Mouse (Mus musculus) intestine, embryonic 16.5 days (tissue): Measurements from ENCODE around the gene Relb. TPM values are rescaled to one million over a fixed set of nuclear protein-coding genes. Genes with fewer than 3 reads are reported as not detected.

ENCODE experiments used
- ATAC-seq: fragments of 200-750 bp; cut with Nextera tagmentation; 2 replicates; pipeline ENCODE4 v1.8.0; 2017; ENCODE audit warnings: moderate TSS enrichment, moderate library complexity
- H3K27ac ChIP-seq: fragments of 300-500 bp; sonication (generic); 2 replicates; pipeline ENCODE4 v1.5.1; 2014; ENCODE audit warnings: mild to moderate bottlenecking, low read length
- H3K27me3 ChIP-seq: fragments of 300-500 bp; sonication (generic); replicated peaks from 2 replicates; pipeline ENCODE4 v1.6.1; 2014; ENCODE audit warnings: low read length, control low read depth, mixed read lengths; ENCODE audit not compliant: control insufficient read depth, insufficient read depth
- H3K36me3 ChIP-seq: fragments of 300-500 bp; sonication (generic); 2 replicates; pipeline ENCODE4 v1.6.1; 2014; ENCODE audit warnings: low read length, control low read depth; ENCODE audit not compliant: control insufficient read depth, insufficient read depth
- H3K4me1 ChIP-seq: fragments of 300-500 bp; sonication (generic); 2 replicates; pipeline ENCODE4 v1.6.1; 2014; ENCODE audit warnings: low read length, control low read depth, mixed read lengths; ENCODE audit not compliant: control insufficient read depth, insufficient read depth
- H3K4me2 ChIP-seq: fragments of 300-500 bp; sonication (generic); 2 replicates; pipeline ENCODE4 v1.6.1; 2014; ENCODE audit warnings: low read depth, low read length, control low read depth
- H3K4me3 ChIP-seq: fragments of 300-500 bp; sonication (generic); 2 replicates; pipeline ENCODE4 v1.5.1; 2014; ENCODE audit warnings: mild to moderate bottlenecking, low read length
- H3K9ac ChIP-seq: fragments of 300-500 bp; sonication (generic); 2 replicates; pipeline ENCODE4 v1.6.1; 2014; ENCODE audit warnings: low read depth, low read length
- H3K9me3 ChIP-seq: fragments of 300-500 bp; sonication (generic); 2 replicates; pipeline ENCODE4 v1.6.1; 2016; ENCODE audit warnings: low read length, control low read depth; ENCODE audit not compliant: control insufficient read depth
- WGBS: fragments of 180-500 bp; shearing (Covaris S2); extraction: QIAGEN DNeasy Blood & Tissue Kit; methylation state at CpG from one replicate; pipeline ENCODE4 v1.1.7; 2014; 5-methylcytosine and 5-hydroxymethylcytosine counted together
- polyA plus RNA-seq: library from polyadenylated mRNA; unstranded; fragments of >200 nt; fragmentation: Nextera tagmentation; extraction: Ambion mirVana; gene quantifications from 2 replicates; pipeline ENCODE4 v1.2.1, GENCODE M21; 2015

Relb gene
- polyA plus RNA-seq, 1 experiment from 2014 or later, result 8.8 TPM

DNA sequence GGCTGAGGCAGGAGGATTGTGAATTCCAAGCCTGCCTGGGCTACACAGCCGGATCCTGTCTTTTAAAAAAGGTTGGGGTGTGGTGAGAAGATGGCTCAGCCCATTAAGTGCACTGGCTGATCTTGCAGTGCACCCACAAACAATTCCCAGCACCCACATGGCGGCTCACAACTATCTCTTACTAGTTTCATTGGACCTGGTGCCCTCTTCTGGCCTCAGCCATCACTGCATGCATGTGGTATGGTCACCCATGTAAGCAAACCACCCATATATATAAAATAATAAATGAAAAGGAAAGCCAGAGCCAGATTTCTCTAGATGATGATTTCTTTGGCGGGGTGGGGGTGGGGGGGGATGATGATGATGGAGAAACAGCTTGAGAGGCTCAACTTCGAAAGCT is 64.8 kb downstream of the Relb start:
- peaks cover 17% of the 10 kb centered on the region for H3K36me3 ChIP-seq
- H3K27me3 ChIP-seq, result no peaks in the 10 kb centered on the region
- no peak overlapping the region for H3K27ac ChIP-seq
- no peak for ATAC-seq
- H3K4me2 ChIP-seq, result no peak overlapping the region
- H3K9ac ChIP-seq, result no peak overlapping the region
- no peak overlapping the region for H3K4me3 ChIP-seq
- peaks cover 18% of the 10 kb centered on the region for H3K4me1 ChIP-seq
- H3K9me3 ChIP-seq, result no peaks in the 10 kb centered on the region
- 92% methylated on average over 4 of the region's 4 CpGs for WGBS

DNA sequence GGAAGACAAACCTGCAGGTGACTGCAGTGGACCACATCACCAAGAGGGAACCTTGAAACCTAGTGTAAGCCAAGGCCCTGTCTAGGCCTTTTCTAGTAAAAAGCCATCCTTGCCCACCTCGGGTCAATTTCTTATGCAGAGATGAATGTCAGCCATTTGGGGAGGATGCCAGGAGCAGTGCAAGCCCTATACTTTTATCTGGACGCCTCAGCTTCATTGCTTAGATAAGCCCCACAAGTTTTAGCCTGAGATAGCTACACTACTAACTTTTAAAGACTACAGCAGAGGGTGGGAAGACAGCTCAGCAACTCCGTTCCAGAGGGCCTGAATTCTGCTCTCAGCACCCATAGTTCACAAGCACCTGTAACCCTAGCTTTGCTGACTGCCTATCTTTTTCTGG is 65.4 kb downstream of the Relb start:
- no peak overlapping the region for H3K4me3 ChIP-seq
- H3K27me3 ChIP-seq, result no peaks in the 10 kb centered on the region
- no peak overlapping the region for H3K4me2 ChIP-seq
- WGBS, result 86% methylated on average over 3 of the region's 3 CpGs
- no peaks in the 10 kb centered on the region for H3K9me3 ChIP-seq
- peaks cover 24% of the 10 kb centered on the region for H3K4me1 ChIP-seq
- peaks cover 17% of the 10 kb centered on the region for H3K36me3 ChIP-seq
- ATAC-seq, result no peak
- no peak overlapping the region for H3K27ac ChIP-seq
- no peak overlapping the region for H3K9ac ChIP-seq

DNA sequence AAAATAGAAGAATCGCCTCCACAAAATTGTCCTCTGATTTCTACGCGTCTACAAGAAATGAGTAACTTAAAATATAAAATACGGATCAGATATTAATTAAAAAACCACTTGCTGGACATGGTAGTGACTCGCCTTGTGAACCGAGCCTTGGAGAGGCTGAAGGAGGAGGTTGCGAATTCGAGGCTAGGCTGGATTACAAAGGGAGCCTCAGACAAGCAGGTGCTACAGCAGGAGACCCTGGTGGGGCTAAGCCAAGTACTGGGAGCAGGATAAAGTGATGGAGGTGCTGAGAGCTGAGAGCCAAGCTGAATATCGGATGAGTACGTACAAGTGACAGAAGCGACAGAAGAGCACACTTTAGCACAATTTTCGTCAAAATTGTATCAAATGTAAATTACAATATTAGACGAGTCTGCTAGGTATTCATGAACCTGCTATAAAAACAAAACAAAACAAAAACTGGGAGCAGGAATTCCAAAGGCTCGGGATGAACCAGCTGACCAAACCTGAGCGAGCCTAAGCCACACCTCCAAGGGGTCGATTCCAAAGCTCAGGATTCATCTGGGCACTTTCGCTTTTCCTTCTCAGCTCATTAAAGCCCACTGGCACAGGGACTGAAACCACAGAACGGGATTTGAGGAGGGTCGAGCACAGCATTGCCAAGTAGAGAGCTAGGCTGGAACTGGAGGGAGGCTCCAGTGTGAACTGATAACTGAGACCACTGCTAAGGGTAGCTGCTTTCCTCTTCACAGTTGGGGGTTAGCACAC is 66.4 kb downstream of the Relb start, which contains the start of gene Ppp1r37:
TSS of gene Ppp1r37 (minus strand) at position 434 of the 768 bp plus-strand sequence.
- H3K4me2 ChIP-seq, result peak within 1 kb of the TSS; percentile 96
- no peaks in the 10 kb centered on the region for H3K9me3 ChIP-seq
- 3% methylated on average over 19 of the region's 19 CpGs for WGBS
- ATAC-seq, result peak; percentile 19
- no peaks in the 10 kb centered on the region for H3K27me3 ChIP-seq
- H3K36me3 ChIP-seq, result peaks cover 17% of the 10 kb centered on the region
- peaks cover 33% of the 10 kb centered on the region for H3K4me1 ChIP-seq
- peak within 1 kb of the TSS; percentile 90 for H3K27ac ChIP-seq
- H3K4me3 ChIP-seq, result peak within 1 kb of the TSS; percentile 94
- H3K9ac ChIP-seq, result peak within 1 kb of the TSS; percentile 97

DNA sequence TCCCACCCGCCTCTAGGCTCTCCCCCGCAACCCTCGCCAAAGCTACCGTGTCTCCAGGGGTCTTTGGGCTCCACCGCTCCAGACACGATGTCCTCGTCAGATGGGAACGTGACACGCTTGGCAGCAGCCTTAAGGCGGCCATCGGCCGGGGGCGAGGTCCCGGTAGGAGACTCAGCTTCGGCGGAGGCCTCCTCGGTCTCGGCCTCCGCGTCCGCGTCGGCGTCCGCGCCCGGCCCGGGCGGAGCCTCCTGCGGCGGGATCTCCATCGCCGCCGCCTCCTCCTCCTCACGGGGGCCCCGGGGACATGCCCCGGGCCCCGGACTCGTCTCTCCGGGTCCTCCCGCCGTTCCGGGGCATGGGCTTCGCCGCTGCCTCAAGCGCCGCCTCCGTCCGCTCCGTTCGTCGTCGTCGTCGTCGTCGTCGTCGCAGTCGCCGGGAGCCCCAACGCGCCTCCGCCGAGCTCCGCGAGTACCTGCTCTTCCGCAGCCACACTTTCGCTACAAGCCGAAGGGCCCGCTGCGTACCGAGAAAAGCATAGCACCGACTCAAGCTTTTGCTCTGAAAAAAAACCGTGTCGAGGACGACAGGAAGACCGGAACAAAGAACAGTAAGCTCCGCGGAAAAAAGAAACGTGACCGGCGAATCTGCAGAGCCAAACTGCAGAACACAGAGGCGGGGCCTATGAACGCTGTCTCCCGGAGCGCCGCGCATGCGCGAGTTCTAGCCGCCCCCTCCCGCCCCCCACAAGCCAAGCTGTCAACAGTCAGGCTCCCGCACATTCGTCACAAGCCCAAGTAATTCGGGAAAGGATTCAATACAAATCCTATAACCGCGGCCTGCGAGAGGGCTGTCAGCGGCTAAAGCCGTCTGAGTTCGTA is 67.2 kb downstream of the Relb start:
- Histone ChIP-seq H3K4me1 (peaks cover 36% of the 10 kb centered on the region), H3K4me3 (peak overlapping the region; percentile 94), H3K27me3 (no peaks in the 10 kb centered on the region), H3K9me3 (no peaks in the 10 kb centered on the region), H3K4me2 (peak overlapping the region; percentile 96), H3K36me3 (peaks cover 17% of the 10 kb centered on the region), H3K9ac (peak overlapping the region; percentile 97), H3K27ac (peak overlapping the region; percentile 90)
- WGBS, result under 1% methylated on average over 102 of the region's 102 CpGs
- ATAC-seq, result peak; percentile 84

DNA sequence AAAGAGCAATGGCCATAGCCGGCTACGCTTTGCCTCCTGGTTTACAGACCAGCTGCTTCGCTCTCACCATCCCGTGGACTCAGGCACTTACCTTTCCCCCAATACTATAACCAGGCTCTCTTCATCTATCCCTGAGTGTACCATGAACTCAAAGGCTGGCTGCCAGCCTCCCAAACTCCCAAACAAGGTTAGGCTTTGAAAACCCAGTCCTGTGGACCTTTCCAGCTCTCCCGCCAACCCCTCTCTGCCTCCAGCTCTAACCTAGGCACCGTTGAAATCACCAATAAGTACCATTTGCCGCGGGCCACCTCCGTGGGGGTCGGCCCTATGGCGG is 67.8 kb downstream of the Relb start:
- Histone ChIP-seq H3K27me3 (no peaks in the 10 kb centered on the region), H3K27ac (peak overlapping the region; percentile 90), H3K4me1 (peaks cover 40% of the 10 kb centered on the region), H3K4me3 (peak overlapping the region; percentile 94), H3K9me3 (no peaks in the 10 kb centered on the region), H3K4me2 (peak overlapping the region; percentile 96), H3K9ac (peak overlapping the region; percentile 97), H3K36me3 (peaks cover 17% of the 10 kb centered on the region)
- under 1% methylated on average over 11 of the region's 11 CpGs for WGBS
- peak; percentile 8; the same call in 1 of the 2 replicates for ATAC-seq

DNA sequence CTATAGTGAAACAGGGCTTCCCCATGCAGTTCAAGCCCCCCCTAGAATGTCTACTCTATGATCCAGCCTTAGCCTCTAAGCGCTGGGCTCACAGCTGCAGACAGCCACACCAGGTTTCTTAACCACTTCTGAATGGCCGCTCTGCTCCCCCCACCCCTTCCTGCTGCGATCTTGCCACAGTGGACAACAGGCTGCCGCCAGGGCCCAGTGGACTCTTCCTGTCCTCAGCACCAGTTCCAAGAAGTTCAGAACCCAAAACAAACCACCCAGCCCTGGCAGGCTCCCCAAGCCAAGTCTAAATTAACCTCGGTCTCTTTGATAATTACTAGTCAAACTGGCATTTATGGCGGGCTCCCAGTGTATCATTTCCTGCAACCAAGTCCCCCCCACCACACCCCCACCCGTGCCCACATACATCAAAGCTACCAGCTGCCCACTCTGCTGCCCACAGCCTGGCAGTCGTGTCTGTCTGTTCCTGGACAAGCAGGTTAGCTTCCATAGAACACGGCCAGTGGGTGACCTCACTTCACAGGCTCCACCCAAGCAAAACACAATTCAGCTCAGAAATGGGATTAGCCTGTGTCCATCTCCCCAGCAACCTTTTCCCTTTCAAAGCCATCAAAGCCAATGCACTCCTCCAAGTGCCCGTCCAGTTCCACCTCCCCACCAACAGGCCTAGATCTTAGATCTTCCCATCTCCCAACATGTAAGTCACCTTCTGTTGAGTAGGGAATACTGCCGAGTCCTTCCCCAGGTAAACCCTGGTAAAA is 68.6 kb downstream of the Relb start:
- Histone ChIP-seq H3K4me3 (peak overlapping the region; percentile 94), H3K27me3 (no peaks in the 10 kb centered on the region), H3K36me3 (peaks cover 18% of the 10 kb centered on the region), H3K9ac (peak overlapping the region; percentile 97), H3K9me3 (no peaks in the 10 kb centered on the region), H3K27ac (peak overlapping the region; percentile 90), H3K4me1 (peaks cover 41% of the 10 kb centered on the region), H3K4me2 (peak overlapping the region; percentile 96)
- WGBS, result 17% methylated on average over 11 of the region's 11 CpGs
- ATAC-seq, result 0 out of 2 replicates have a peak, but pooled peaks have one; percentile 23

DNA sequence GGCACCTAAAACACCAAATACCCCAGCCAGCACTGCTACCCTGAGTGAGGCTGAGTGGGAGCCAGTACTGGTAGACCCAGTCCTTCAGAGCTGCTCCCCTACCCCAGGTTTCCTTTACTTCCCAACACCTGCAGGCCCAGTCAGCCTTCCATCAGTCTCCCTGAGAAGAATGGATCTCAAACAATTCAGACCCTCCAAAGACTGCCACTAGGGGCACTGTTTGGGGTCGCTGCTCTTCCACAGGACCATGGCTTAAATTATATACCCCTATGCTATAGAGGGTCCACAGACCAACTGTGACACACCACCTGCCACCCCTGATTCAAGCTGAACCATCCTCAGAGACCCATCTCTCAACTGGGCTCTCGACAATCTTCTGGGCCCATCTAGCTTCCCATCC is 70.3 kb downstream of the Relb start:
- H3K4me1 ChIP-seq, result peaks cover 41% of the 10 kb centered on the region
- peaks cover 5% of the 10 kb centered on the region; the same call in 1 of the 2 replicates for H3K36me3 ChIP-seq
- H3K9me3 ChIP-seq, result no peaks in the 10 kb centered on the region
- no peak for ATAC-seq
- no peak overlapping the region for H3K4me2 ChIP-seq
- no peaks in the 10 kb centered on the region for H3K27me3 ChIP-seq
- WGBS, result 51% methylated on average over 2 of the region's 2 CpGs
- no peak overlapping the region for H3K4me3 ChIP-seq
- 0 out of 2 replicates have a peak overlapping the region, but pooled peaks have one; percentile 7 for H3K9ac ChIP-seq
- no peak overlapping the region for H3K27ac ChIP-seq

DNA sequence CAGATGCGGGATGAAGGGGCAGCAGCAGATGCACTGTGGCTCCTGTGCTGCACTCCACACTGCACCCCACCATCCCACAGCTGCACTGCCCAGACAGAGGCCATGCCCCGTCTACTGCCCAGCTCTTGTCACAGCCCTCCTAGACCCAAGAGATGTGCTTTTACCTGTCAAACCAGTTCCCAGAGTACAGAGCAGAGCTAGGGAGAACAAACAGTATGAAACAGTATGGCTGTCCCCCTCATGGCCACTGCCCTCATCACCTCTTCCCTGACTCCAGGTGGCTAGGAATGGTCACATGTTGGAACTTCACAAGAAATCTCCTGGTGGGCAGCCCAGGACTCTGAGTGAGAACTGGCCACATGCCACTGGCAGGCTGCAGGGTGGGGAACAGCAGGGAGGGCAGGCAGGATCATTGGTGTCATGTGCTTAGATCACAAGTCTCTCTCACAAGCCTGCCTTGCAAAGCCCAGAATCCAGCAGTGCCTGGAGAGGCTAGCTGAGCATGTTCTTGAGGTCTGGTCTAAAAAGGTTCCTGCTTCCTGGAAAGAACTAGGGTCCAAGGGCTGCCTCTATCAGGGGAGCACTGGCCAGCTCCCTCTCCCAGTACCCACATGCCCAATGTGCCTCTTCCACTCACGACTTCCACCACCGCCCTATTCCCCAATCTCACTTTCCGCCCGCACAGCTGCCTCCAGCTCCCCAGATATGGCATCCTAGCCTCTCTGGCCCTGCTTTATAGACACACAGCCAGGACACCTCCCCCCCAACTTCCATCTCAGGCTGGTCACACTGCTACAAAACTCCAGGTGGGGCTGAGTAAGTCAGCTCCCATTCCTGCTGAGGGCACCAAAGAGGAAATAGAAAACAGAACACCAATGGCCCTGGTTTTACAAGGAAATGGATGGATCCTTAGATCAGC is 71.0 kb downstream of the Relb start:
- WGBS, result 88% methylated on average over 6 of the region's 6 CpGs
- Histone ChIP-seq H3K4me3 (no peak overlapping the region), H3K9me3 (no peaks in the 10 kb centered on the region), H3K9ac (0 out of 2 replicates have a peak overlapping the region, but pooled peaks have one; percentile 7), H3K36me3 (peaks cover 2% of the 10 kb centered on the region; the same call in 1 of the 2 replicates), H3K4me2 (no peak overlapping the region), H3K27ac (no peak overlapping the region), H3K4me1 (peaks cover 38% of the 10 kb centered on the region), H3K27me3 (no peaks in the 10 kb centered on the region)
- no peak for ATAC-seq
